Mouse (Mus musculus) left cerebral cortex, adult 9 months (tissue): ENCODE data around the gene Slco1a5.
"Not testable (repeated sequence)": the region's sequence is repeated elsewhere in the genome, so short reads cannot be mapped to it uniquely, and the experiment has no call there.

Experiments used
- DNase-seq, 2 experiments: peaks; one replicate each; pipeline ENCODE4 v3.0.0; 2022; ENCODE audit warnings: low spot score in 2 of 2

Gene Slco1a5

DNA sequence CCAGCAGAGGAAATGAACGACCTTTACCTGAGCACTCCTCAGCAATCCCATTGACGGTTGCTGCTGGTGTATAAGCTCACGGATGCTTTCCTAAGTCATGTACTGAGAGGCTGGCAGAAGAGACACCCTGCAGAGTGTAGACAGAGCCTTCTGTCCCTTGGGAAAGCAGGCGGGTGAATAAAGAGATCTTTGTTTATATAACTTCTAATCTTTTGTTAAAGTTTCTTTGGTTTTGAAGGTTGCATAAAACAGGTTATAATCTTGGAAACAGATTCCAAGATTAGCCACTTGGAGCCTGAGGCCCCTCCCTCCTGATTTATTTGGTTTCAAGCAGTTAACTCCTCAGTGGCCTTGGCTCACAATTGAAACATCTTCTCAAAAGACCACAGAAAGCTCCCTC, at the start of gene Slco1a5:
Gene Slco1a5, minus strand, starts transcription at position 101 of the 400 bp plus-strand sequence.
- DNase-seq: no peak

- DNase-seq: no peak
Observed at GRCm38 (mm10) chr6:142369568-142369967, 46.8 kb upstream of the Slco1a5 start.

GRCm38 (mm10) chr6:142367565-142367964, 44.8 kb upstream of the Slco1a5 start:
- no peak for DNase-seq

DNA sequence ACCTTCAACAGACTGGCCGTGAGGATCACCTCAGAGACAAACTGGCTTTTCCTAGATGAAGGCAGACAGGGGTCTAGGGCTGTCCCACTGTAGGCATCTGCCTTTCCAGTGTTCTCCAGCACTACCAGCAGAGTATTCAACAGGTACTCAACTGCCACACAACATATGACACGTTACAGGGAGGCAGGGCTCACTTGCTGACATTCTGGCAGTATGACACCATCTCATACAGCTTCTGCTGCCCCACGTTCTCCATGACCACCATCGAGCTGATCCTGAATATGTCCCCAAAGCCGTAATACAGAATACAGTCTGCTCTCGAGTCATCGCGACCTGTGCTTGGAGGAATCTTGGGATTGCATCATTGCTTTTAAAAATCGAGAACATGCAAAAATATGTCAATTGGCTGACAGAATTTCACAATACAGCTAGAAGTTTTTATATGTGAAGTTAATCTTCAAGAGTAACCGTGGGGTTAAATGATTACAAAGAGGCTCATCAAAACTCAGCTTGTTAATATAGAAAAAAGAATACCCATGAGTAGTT, 43.8 kb upstream of the Slco1a5 start:
- DNase-seq: no peak

- no peak for DNase-seq
Observed at GRCm38 (mm10) chr6:142365742-142366472, 43.1 kb upstream of the Slco1a5 start.

- no peak for DNase-seq
Observed at GRCm38 (mm10) chr6:142363019-142363576, 40.3 kb upstream of the Slco1a5 start.

- no peak for DNase-seq
Observed at GRCm38 (mm10) chr6:142362036-142362435, 39.3 kb upstream of the Slco1a5 start.

GRCm38 (mm10) chr6:142357106-142357505, 34.3 kb upstream of the Slco1a5 start:
- DNase-seq: no peak

- not testable (repeated sequence) for DNase-seq
Observed at GRCm38 (mm10) chr6:142352099-142352498, 29.3 kb upstream of the Slco1a5 start.

GRCm38 (mm10) chr6:142347431-142348385, 24.9 kb upstream of the Slco1a5 start:
- no peak for DNase-seq

GRCm38 (mm10) chr6:142346181-142347110, 23.7 kb upstream of the Slco1a5 start:
- no peak for DNase-seq

DNA sequence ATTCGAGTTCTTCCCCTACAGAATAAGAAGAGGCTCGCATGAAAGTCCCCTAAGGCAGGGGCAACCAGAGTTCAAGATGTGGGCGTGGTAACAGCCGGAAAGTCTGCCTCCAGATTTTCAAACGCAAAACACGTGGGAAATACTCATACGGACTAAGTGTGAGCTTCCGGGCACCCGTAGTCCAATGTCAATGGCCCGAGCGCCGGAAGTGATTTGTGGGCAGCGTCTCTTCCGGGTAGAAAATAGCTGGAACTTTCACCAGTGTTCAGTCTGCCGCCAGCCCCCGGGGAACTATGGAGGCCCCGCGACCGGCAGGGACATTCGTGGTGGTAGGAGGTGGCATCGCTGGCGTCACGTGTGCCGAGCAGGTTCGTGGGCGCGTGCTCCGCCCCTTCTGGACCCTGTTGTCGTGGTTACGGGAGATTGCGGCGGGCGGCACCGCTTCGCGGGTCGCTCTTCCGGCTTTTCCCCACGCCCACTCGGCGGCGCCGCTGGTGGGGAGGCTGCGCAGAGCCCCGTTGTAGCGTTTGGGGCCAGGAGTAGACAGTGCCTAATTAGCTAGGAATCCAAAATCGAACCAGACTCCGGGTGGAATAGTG, 22.8 kb upstream of the Slco1a5 start, which contains the start of gene Pyroxd1:
Gene Pyroxd1, plus strand, starts transcription at position 215 of the 599 bp plus-strand sequence.
- peak; percentile 76 to 88 for DNase-seq

- DNase-seq: peak in 1 of 2 experiments; percentile 39
Observed at GRCm38 (mm10) chr6:142343561-142343960, 20.8 kb upstream of the Slco1a5 start.

GRCm38 (mm10) chr6:142339576-142339975, 16.8 kb upstream of the Slco1a5 start:
- DNase-seq: no peak

DNA sequence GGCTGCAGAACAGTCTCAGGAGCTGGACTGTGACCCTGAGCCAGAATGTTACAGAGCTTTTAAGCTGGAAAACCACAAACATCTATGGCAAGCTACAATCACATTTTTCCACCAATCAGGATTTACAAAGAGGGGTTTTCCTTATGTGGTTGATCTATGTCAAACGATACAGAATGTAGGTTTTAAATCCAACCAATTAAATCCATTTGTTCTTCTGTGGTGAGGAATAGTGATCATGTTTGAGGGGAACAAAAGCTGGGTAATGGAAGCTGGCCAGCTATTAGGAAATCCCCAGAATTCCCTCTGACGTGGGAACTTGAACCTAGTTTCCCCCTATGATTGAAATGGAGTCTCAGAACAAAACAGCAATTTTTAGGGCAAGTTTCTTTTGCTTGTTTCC, 16.2 kb upstream of the Slco1a5 start:
- no peak for DNase-seq

DNA sequence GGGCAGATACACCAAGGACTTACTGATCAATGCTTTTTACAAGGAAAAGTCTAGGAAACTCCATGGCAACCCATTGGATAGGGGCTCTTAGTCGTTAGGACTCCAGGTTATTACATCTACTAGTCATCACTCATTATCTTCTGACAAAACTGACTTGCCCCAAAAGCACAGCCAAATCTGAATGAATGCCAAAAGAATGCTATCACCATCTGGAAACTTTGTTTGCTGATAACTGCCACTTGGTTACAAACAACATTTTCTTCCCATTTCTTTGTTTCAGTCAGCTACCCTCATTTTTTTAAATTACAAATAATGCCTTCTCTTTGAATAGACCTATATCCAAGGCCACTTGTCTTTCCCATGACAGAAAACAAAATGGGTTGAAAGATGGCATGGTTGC, 6.4 kb upstream of the Slco1a5 start:
- no peak for DNase-seq

- no peak for DNase-seq
Observed at GRCm38 (mm10) chr6:142326598-142326997, 3.8 kb upstream of the Slco1a5 start.

DNA sequence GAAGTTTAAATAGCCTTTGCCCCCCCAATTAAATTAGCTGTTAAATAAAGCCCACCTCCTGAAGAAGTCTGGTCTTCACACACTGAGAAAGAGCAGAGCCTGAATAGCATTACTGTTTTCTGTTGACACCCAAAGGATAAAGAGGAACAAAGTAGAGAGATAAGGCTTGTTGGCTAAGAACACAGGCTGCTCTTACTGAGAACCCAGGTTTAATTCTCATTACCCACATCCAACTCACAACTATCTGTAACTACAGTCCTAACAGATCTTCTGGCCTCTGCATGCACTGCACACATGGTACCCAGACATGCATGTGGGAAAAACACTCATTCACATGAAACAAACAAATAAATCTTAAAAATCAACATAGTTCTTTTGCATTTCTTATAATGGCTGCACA, 5.7 kb downstream of the Slco1a5 start:
- no peak for DNase-seq

DNA sequence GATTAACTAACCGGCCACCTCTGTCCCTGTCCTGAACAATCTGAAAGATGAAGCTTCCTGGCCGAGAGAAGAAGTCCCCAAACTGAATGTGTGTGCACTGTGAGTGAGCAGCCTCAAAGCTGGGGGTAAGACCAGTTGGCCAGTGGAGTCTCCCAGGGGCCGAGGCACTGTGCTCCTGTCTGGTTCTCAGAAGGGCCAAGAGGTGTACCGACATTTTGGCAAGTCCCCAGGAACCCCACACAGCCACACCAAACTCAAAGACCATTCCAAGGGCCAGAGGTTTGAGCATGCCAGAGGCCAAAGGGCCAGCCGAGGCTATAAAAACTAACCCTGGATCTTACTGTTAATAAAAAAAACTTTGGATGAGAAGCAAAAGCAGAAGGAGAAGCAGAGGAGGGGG, 8.5 kb downstream of the Slco1a5 start:
- no peak for DNase-seq

DNA sequence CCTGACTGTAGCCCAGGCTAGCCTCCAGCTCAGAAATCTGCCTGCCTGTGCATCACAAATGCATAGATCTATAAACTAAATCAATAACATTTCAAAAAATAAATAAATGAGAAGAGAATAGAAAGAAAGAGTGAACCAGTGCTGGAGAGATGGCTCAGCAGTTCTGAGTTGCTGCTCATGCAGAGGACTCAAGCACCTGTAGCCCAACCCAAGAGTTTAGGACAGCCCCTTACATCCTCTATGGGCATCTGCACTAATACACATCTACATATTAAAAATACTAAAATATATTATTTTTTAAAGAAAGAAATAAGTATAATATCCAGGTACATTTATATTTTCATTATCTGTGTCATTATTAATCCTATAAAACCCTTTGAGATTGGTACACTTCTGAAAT, 17.7 kb downstream of the Slco1a5 start:
- DNase-seq: no peak
